Mouse (Mus musculus) hindbrain, embryonic 16.5 days (tissue): ENCODE measurements around the gene Gon4l. TPM values are rescaled to one million over a fixed set of nuclear protein-coding genes. Genes with fewer than 3 reads are reported as not detected.
A peak's percentile ranks its signal among the peaks of the same experiment; 100 is the strongest.

ENCODE experiments used
- ATAC-seq: fragments of 200-750 bp; cut with Nextera tagmentation; 2 replicates; pipeline ENCODE4 v1.8.0; 2017; ENCODE audit warnings: moderate TSS enrichment, moderate library complexity
- H3K27ac ChIP-seq: fragments of 300-500 bp; sonication (generic); 2 replicates; pipeline ENCODE4 v1.5.1; 2014; ENCODE audit warnings: low read depth, mild to moderate bottlenecking, control low read depth, low read length, moderate library complexity
- H3K27me3 ChIP-seq: fragments of 300-500 bp; sonication (generic); replicated peaks from 2 replicates; pipeline ENCODE4 v1.6.1; 2014; ENCODE audit warnings: low read length; ENCODE audit not compliant: control insufficient read depth, insufficient read depth
- H3K36me3 ChIP-seq: fragments of 300-500 bp; sonication (generic); 2 replicates; pipeline ENCODE4 v1.6.1; 2014; ENCODE audit warnings: mild to moderate bottlenecking, low read length, moderate library complexity, mixed read lengths; ENCODE audit not compliant: control insufficient read depth, insufficient read depth
- H3K4me1 ChIP-seq: fragments of 300-500 bp; sonication (generic); 2 replicates; pipeline ENCODE4 v1.6.1; 2014; ENCODE audit warnings: low read depth, low read length; ENCODE audit not compliant: control insufficient read depth, insufficient read depth
- H3K4me2 ChIP-seq: fragments of 300-500 bp; sonication (generic); 2 replicates; pipeline ENCODE4 v1.6.1; 2014; ENCODE audit warnings: mild to moderate bottlenecking, low read length, control low read depth, moderate library complexity
- H3K4me3 ChIP-seq: fragments of 300-500 bp; sonication (generic); 2 replicates; pipeline ENCODE4 v1.5.1; 2014; ENCODE audit warnings: mild to moderate bottlenecking, low read length, control low read depth, moderate library complexity
- H3K9ac ChIP-seq: fragments of 300-500 bp; sonication (generic); 2 replicates; pipeline ENCODE4 v1.6.1; 2014; ENCODE audit warnings: low read depth, mild to moderate bottlenecking, control low read depth, low read length, moderate library complexity
- H3K9me3 ChIP-seq: fragments of 300-500 bp; sonication (generic); 2 replicates; pipeline ENCODE4 v1.6.1; 2014; ENCODE audit warnings: mild to moderate bottlenecking, low read length, moderate library complexity; ENCODE audit not compliant: control insufficient read depth
- WGBS: fragments of 180-500 bp; shearing (Covaris S2); extraction: QIAGEN DNeasy Blood & Tissue Kit; methylation state at CpG from one replicate; pipeline ENCODE4 v1.1.7; 2014; 5-methylcytosine and 5-hydroxymethylcytosine counted together
- polyA plus RNA-seq: library from polyadenylated mRNA; unstranded; fragments of >200 nt; fragmentation: Nextera tagmentation; extraction: Ambion mirVana; gene quantifications from 2 replicates; pipeline ENCODE4 v1.2.1, GENCODE M21; 2015

The Gon4l gene
- polyA plus RNA-seq, 1 experiment from 2014 or later = 11.2 TPM

- Histone ChIP-seq H3K4me2 (peak overlapping the region; percentile 78), H3K9ac (peak overlapping the region; percentile 94), H3K4me3 (peak overlapping the region; percentile 82), H3K36me3 (no peaks in the 10 kb centered on the region), H3K27ac (peak overlapping the region; percentile 99), H3K9me3 (no peaks in the 10 kb centered on the region), H3K27me3 (no peaks in the 10 kb centered on the region), H3K4me1 (peaks cover 24% of the 10 kb centered on the region)
- ATAC-seq = no peak
- 0% methylated on average over 5 of the region's 5 CpGs for WGBS
Observed at GRCm38 (mm10) chr3:88951327-88951800, 116.3 kb downstream of the Gon4l start.

- no peak overlapping the region for H3K4me3 ChIP-seq
- no peaks in the 10 kb centered on the region for H3K9me3 ChIP-seq
- WGBS = 89% methylated on average over 4 of the region's 4 CpGs
- H3K4me2 ChIP-seq = no peak overlapping the region
- H3K36me3 ChIP-seq = no peaks in the 10 kb centered on the region
- no peak overlapping the region for H3K9ac ChIP-seq
- H3K27me3 ChIP-seq = no peaks in the 10 kb centered on the region
- peaks cover 23% of the 10 kb centered on the region for H3K4me1 ChIP-seq
- ATAC-seq = no peak
- no peak overlapping the region for H3K27ac ChIP-seq
Observed at GRCm38 (mm10) chr3:88953246-88953645, 118.2 kb downstream of the Gon4l start.

- Histone ChIP-seq H3K9me3 (no peaks in the 10 kb centered on the region), H3K27me3 (no peaks in the 10 kb centered on the region), H3K27ac (no peak overlapping the region), H3K4me3 (no peak overlapping the region), H3K4me2 (no peak overlapping the region), H3K9ac (no peak overlapping the region), H3K4me1 (peaks cover 18% of the 10 kb centered on the region), H3K36me3 (no peaks in the 10 kb centered on the region)
- ATAC-seq = no peak
Observed at GRCm38 (mm10) chr3:88953736-88954135, 118.7 kb downstream of the Gon4l start.

Other genes with a start within 250 kb of the Gon4l start
- gene Arhgef2, start 229.3 kb upstream of the Gon4l start, polyA plus RNA-seq = 79.0 and 104 TPM in 2 replicates
- gene Rxfp4, start 182.1 kb upstream of the Gon4l start, polyA plus RNA-seq = not detected in 2 replicates
- gene Khdc4, start 149.4 kb upstream of the Gon4l start, polyA plus RNA-seq = 70.2 and 81.8 TPM in 2 replicates
- 72.2 and 72.6 TPM in 2 replicates for gene Rit1, start 118.4 kb upstream of the Gon4l start, polyA plus RNA-seq
- 249 and 257 TPM in 2 replicates for gene Syt11, start 60.1 kb upstream of the Gon4l start, polyA plus RNA-seq
- 53.9 and 55.3 TPM in 2 replicates for gene Msto1, start 78.8 kb downstream of the Gon4l start, polyA plus RNA-seq
- gene Ash1l, start 115.4 kb downstream of the Gon4l start, polyA plus RNA-seq = 17.4 and 18.2 TPM in 2 replicates
- gene Dap3, start 116.0 kb downstream of the Gon4l start, polyA plus RNA-seq = 127 and 130 TPM in 2 replicates